Mouse (Mus musculus) forebrain, embryonic 11.5 days (tissue): ENCODE measurements around the gene Opcml. TPM values are rescaled to one million over a fixed set of nuclear protein-coding genes. Genes with fewer than 3 reads are reported as not detected.

Experiments
- ATAC-seq: fragments of 200-750 bp; cut with Nextera tagmentation; replicated peaks from 2 replicates; pipeline ENCODE4 v1.8.0; 2017; ENCODE audit warnings: moderate TSS enrichment; ENCODE audit not compliant: low FRiP score
- DNase-seq: peaks from one replicate; pipeline ENCODE4 v3.0.0-alpha.2; 2017; ENCODE audit warnings: low spot score
- H3K27ac ChIP-seq: fragments of 300-500 bp; sonication (generic); 2 replicates; pipeline ENCODE4 v1.5.1; 2014; ENCODE audit warnings: low read depth, low read length
- H3K27me3 ChIP-seq: fragments of 300-500 bp; sonication (generic); 2 replicates; pipeline ENCODE4 v1.6.1; 2014; ENCODE audit warnings: mild to moderate bottlenecking, low read length, mixed read lengths; ENCODE audit not compliant: control insufficient read depth, insufficient read depth
- H3K36me3 ChIP-seq: fragments of 300-500 bp; sonication (generic); 2 replicates; pipeline ENCODE4 v1.6.1; 2014; ENCODE audit warnings: mild to moderate bottlenecking, low read length, moderate library complexity, mixed read lengths; ENCODE audit not compliant: control insufficient read depth, insufficient read depth
- H3K4me1 ChIP-seq: fragments of 300-500 bp; sonication (generic); replicated peaks from 2 replicates; pipeline ENCODE4 v1.6.1; 2014; ENCODE audit warnings: low read length, mixed read lengths; ENCODE audit not compliant: control insufficient read depth, insufficient read depth
- H3K4me2 ChIP-seq: fragments of 300-500 bp; sonication (generic); 2 replicates; pipeline ENCODE4 v1.6.1; 2014; ENCODE audit warnings: low read depth, mild to moderate bottlenecking, low read length, moderate library complexity, mixed read lengths; ENCODE audit not compliant: severe bottlenecking
- H3K4me3 ChIP-seq: fragments of 300-500 bp; sonication (generic); 2 replicates; pipeline ENCODE4 v1.5.1; 2014; ENCODE audit warnings: low read depth, low read length
- H3K9ac ChIP-seq: fragments of 300-500 bp; sonication (generic); 2 replicates; pipeline ENCODE4 v1.6.1; 2014; ENCODE audit warnings: low read length
- H3K9me3 ChIP-seq: fragments of 300-500 bp; sonication (generic); 2 replicates; pipeline ENCODE4 v1.6.1; 2016; ENCODE audit warnings: low read length, mixed read lengths; ENCODE audit not compliant: control insufficient read depth
- WGBS: fragments of 180-500 bp; shearing (Covaris S2); extraction: QIAGEN DNeasy Blood & Tissue Kit; methylation state at CpG from one replicate; pipeline ENCODE4 v1.1.7; 2014; 5-methylcytosine and 5-hydroxymethylcytosine counted together
- polyA plus RNA-seq: library from polyadenylated mRNA; unstranded; fragments of >200 nt; fragmentation: Nextera tagmentation; extraction: Ambion mirVana; gene quantifications from 2 replicates; pipeline ENCODE4 v1.2.1, GENCODE M21; 2014

Gene Opcml
- polyA plus RNA-seq, 1 experiment from 2014 or later: 2.4 TPM

GRCm38 (mm10) chr9:28756841-28757451 lies 966.4 kb downstream of the Opcml start:
- H3K27ac ChIP-seq: no peak overlapping the region
- no peaks in the 10 kb centered on the region for H3K9me3 ChIP-seq
- H3K4me1 ChIP-seq: no peaks in the 10 kb centered on the region
- no peak overlapping the region for H3K9ac ChIP-seq
- no peak overlapping the region for H3K4me3 ChIP-seq
- DNase-seq: no peak
- no peaks in the 10 kb centered on the region for H3K27me3 ChIP-seq
- H3K4me2 ChIP-seq: no peak overlapping the region
- H3K36me3 ChIP-seq: no peaks in the 10 kb centered on the region
- ATAC-seq: no peak
- 78% methylated on average over 4 of the region's 4 CpGs for WGBS

- Histone ChIP-seq H3K9ac (no peak overlapping the region), H3K27ac (no peak overlapping the region), H3K9me3 (no peaks in the 10 kb centered on the region), H3K27me3 (no peaks in the 10 kb centered on the region), H3K36me3 (no peaks in the 10 kb centered on the region), H3K4me3 (no peak overlapping the region), H3K4me2 (no peak overlapping the region), H3K4me1 (no peaks in the 10 kb centered on the region)
- ATAC-seq (no peak), DNase-seq (no peak)
- 90% methylated on average over 4 of the region's 4 CpGs for WGBS
Observed at GRCm38 (mm10) chr9:28761460-28761859, 970.9 kb downstream of the Opcml start.

- Histone ChIP-seq H3K9me3 (no peaks in the 10 kb centered on the region), H3K4me3 (no peak overlapping the region), H3K27ac (no peak overlapping the region), H3K4me1 (no peaks in the 10 kb centered on the region), H3K4me2 (no peak overlapping the region), H3K27me3 (no peaks in the 10 kb centered on the region), H3K9ac (no peak overlapping the region), H3K36me3 (no peaks in the 10 kb centered on the region)
- WGBS: 84% methylated on average over 1 of the region's 1 CpGs
- ATAC-seq (no peak), DNase-seq (no peak)
Observed at GRCm38 (mm10) chr9:28764149-28764548, 973.6 kb downstream of the Opcml start.

GRCm38 (mm10) chr9:28776517-28777503 lies 986.2 kb downstream of the Opcml start:
- Histone ChIP-seq H3K27me3 (no peaks in the 10 kb centered on the region), H3K9me3 (no peaks in the 10 kb centered on the region), H3K36me3 (no peaks in the 10 kb centered on the region), H3K4me2 (no peak overlapping the region), H3K4me1 (0 out of 2 replicates have a peak, but pooled peaks cover 2% of the 10 kb centered on the region), H3K9ac (no peak overlapping the region), H3K4me3 (no peak overlapping the region), H3K27ac (no peak overlapping the region)
- WGBS: 69% methylated on average over 10 of the region's 10 CpGs
- ATAC-seq (no peak), DNase-seq (no peak)

- WGBS: 85% methylated on average over 4 of the region's 4 CpGs
Observed at GRCm38 (mm10) chr9:28783834-28784233, 993.3 kb downstream of the Opcml start.

GRCm38 (mm10) chr9:28789439-28789838 lies 998.9 kb downstream of the Opcml start:
- DNase-seq (no peak), ATAC-seq (no peak)

More at GRCm38 (mm10) chr9:28783834-28784233, 993.3 kb downstream of the Opcml start:
- no peak overlapping the region for H3K4me3 ChIP-seq
- H3K4me1 ChIP-seq: no peaks in the 10 kb centered on the region
- no peak overlapping the region for H3K9ac ChIP-seq
- DNase-seq: no peak
- ATAC-seq: no peak
- no peaks in the 10 kb centered on the region for H3K27me3 ChIP-seq
- H3K4me2 ChIP-seq: no peak overlapping the region
- H3K9me3 ChIP-seq: no peaks in the 10 kb centered on the region
- no peak overlapping the region for H3K27ac ChIP-seq
- no peaks in the 10 kb centered on the region for H3K36me3 ChIP-seq

GRCm38 (mm10) chr9:28800100-28800499 lies 1009.5 kb downstream of the Opcml start:
- Histone ChIP-seq H3K27me3 (no peaks in the 10 kb centered on the region), H3K9ac (no peak overlapping the region), H3K9me3 (no peaks in the 10 kb centered on the region), H3K4me1 (no peaks in the 10 kb centered on the region), H3K27ac (no peak overlapping the region), H3K4me2 (no peak overlapping the region), H3K4me3 (no peak overlapping the region), H3K36me3 (no peaks in the 10 kb centered on the region)
- DNase-seq: no peak
- ATAC-seq: no peak
- whole genome bisulfite sequencing: 8% methylated on average over 2 of the region's 2 CpGs

More at GRCm38 (mm10) chr9:28789439-28789838, 998.9 kb downstream of the Opcml start:
- no peaks in the 10 kb centered on the region for H3K36me3 ChIP-seq
- H3K27ac ChIP-seq: no peak overlapping the region
- no peaks in the 10 kb centered on the region for H3K9me3 ChIP-seq
- H3K4me1 ChIP-seq: no peaks in the 10 kb centered on the region
- 87% methylated on average over 1 of the region's 1 CpGs for WGBS
- no peak overlapping the region for H3K9ac ChIP-seq
- no peaks in the 10 kb centered on the region for H3K27me3 ChIP-seq
- no peak overlapping the region for H3K4me2 ChIP-seq
- no peak overlapping the region for H3K4me3 ChIP-seq

- H3K4me2 ChIP-seq: no peak overlapping the region
- H3K9me3 ChIP-seq: no peaks in the 10 kb centered on the region
- no peaks in the 10 kb centered on the region for H3K4me1 ChIP-seq
- no peaks in the 10 kb centered on the region for H3K36me3 ChIP-seq
- ATAC-seq: no peak
- DNase-seq: no peak
- no peak overlapping the region for H3K9ac ChIP-seq
- no peak overlapping the region for H3K27ac ChIP-seq
- H3K4me3 ChIP-seq: no peak overlapping the region
- no peaks in the 10 kb centered on the region for H3K27me3 ChIP-seq
Observed at GRCm38 (mm10) chr9:28806666-28807065, 1016.1 kb downstream of the Opcml start.
